Mouse (Mus musculus): ENCODE results near the gene Gm9112. TPM values are rescaled to one million over a fixed set of nuclear protein-coding genes. Genes with fewer than 3 reads are reported as not detected.

Gm9112 gene
- not detected in 2 replicates for polyA plus RNA-seq (2012; rRNA removed; ENCODE audit: low replicate concordance)

GRCm38 (mm10) chrX:102707535-102707934 lies at the start of gene Gm9112, which contains the start of gene Dmrtc1b:
TSS of gene Gm9112 (minus strand) at chrX:102707635.
TSS of gene Dmrtc1b (plus strand) at chrX:102707865.

GRCm38 (mm10) chrX:102686872-102687271 lies 20.6 kb downstream of the Gm9112 start, which contains the start of gene Gm3880:
TSS of gene Gm3880 (minus strand) at chrX:102686972.

Other genes with a start within 250 kb of the Gm9112 start
- 4.4 and 7.6 TPM in 2 replicates for gene Hdac8, start 202.3 kb downstream of the Gm9112 start, polyA plus RNA-seq (2012; rRNA removed; ENCODE audit: low replicate concordance)
- gene Phka1, start 63.4 kb downstream of the Gm9112 start, polyA plus RNA-seq (2012; rRNA removed; ENCODE audit: low replicate concordance): 6.8 and 8.9 TPM in 2 replicates
- not detected in 2 replicates for gene Gm3880, start 20.7 kb downstream of the Gm9112 start, polyA plus RNA-seq (2012; rRNA removed; ENCODE audit: low replicate concordance)
- gene Dmrtc1b, start 230 bp upstream of the Gm9112 start, polyA plus RNA-seq (2012; rRNA removed; ENCODE audit: low replicate concordance): not detected in 2 replicates
- gene Dmrtc1c1, start 95.3 kb upstream of the Gm9112 start, polyA plus RNA-seq (2012; rRNA removed; ENCODE audit: low replicate concordance): not detected in 2 replicates
- gene Dmrtc1c2, start 147.0 kb upstream of the Gm9112 start, polyA plus RNA-seq (2012; rRNA removed; ENCODE audit: low replicate concordance): not detected in 2 replicates
- gene 1700031F05Rik, start 160.3 kb upstream of the Gm9112 start, polyA plus RNA-seq (2012; rRNA removed; ENCODE audit: low replicate concordance): not detected in 2 replicates
- gene Dmrtc1a, start 201.1 kb upstream of the Gm9112 start, polyA plus RNA-seq (2012; rRNA removed; ENCODE audit: low replicate concordance): 0.26 and 1.1 TPM in 2 replicates
- not detected in 2 replicates for gene 1700011M02Rik, start 201.3 kb upstream of the Gm9112 start, polyA plus RNA-seq (2012; rRNA removed; ENCODE audit: low replicate concordance)
- gene 1700018G05Rik, start 220.7 kb upstream of the Gm9112 start, polyA plus RNA-seq (2012; rRNA removed; ENCODE audit: low replicate concordance): not detected in 2 replicates